Mouse (Mus musculus) G1E (cell line): ENCODE measurements at regions not wholly inside any gene's neighbourhood (a gene's known extent, or its start where the extent isn't known, plus 50 kb on each side); places are given as distances from the start of the nearest gene placed in this dataset.

ENCODE experiments used
- CTCF ChIP-seq: IDR thresholded peaks from 2 replicates; pipeline ENCODE4 v1.5.1; 2012; ENCODE audit warnings: low read depth, low read length, inconsistent platforms, mixed read lengths
- GATA1 ChIP-seq: IDR thresholded peaks from 2 replicates; pipeline ENCODE4 v1.6.1; 2012; ENCODE audit warnings: borderline replicate concordance, low read length, inconsistent platforms, mixed read lengths
- POLR2AphosphoS5 ChIP-seq: IDR thresholded peaks from 2 replicates; pipeline ENCODE4 v1.6.1; 2012; ENCODE audit warnings: low read depth, low read length, inconsistent platforms; ENCODE audit not compliant: insufficient replicate concordance
- TAL1 ChIP-seq: conservative IDR thresholded peaks from 2 replicates; pipeline ENCODE4 v1.6.1; 2012; ENCODE audit warnings: low read depth, low read length, inconsistent platforms, mixed read lengths

DNA sequence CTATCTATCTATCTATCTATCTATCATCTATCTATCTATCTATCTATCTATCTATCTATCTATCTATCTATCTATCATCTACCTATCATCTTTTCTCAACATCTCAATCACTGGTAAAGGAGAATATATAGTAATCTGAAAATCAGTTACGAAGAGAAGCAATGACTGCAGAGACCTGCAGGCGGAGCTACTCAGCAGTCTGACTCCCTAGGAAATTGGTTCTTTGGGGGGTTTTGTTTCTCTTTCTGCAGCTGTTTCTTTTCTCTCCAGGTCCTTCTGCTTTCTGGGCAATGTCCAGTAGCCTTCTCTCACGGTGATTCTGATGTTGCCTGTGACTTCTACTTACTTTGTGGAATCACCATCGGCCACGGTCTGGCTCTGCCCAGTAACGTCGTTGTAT, 73.6 kb upstream of the Shisa3 start:
- TF ChIP-seq TAL1 (no peak), CTCF (no peak), POLR2AphosphoS5 (no peak), GATA1 (no peak)
